Mouse (Mus musculus) forebrain, embryonic 10.5 days (tissue): ENCODE results near the gene Herpud1. TPM values are rescaled to one million over a fixed set of nuclear protein-coding genes. Genes with fewer than 3 reads are reported as not detected.

Experiments
- DNase-seq: peaks from one replicate; pipeline ENCODE4 v3.0.0-alpha.2; 2017; ENCODE audit warnings: low spot score; ENCODE audit errors: extremely low spot score
- H3K27ac ChIP-seq: fragments of 300-500 bp; sonication (generic); 2 replicates; pipeline ENCODE4 v1.5.1; 2016; ENCODE audit warnings: mild to moderate bottlenecking
- H3K27me3 ChIP-seq: fragments of 300-500 bp; sonication (generic); 2 replicates; pipeline ENCODE4 v1.6.1; 2016; ENCODE audit warnings: mild to moderate bottlenecking; ENCODE audit not compliant: poor library complexity, severe bottlenecking
- H3K36me3 ChIP-seq: fragments of 300-500 bp; sonication (generic); replicated peaks from 2 replicates; pipeline ENCODE4 v1.6.1; 2016; ENCODE audit warnings: mild to moderate bottlenecking, moderate library complexity
- H3K4me1 ChIP-seq: fragments of 300-500 bp; sonication (generic); 2 replicates; pipeline ENCODE4 v1.6.1; 2016
- H3K4me3 ChIP-seq: fragments of 300-500 bp; sonication (generic); 2 replicates; pipeline ENCODE4 v1.5.1; 2016; ENCODE audit warnings: mild to moderate bottlenecking, moderate library complexity
- H3K9me3 ChIP-seq: fragments of 300-500 bp; sonication (generic); 2 replicates; pipeline ENCODE4 v1.6.1; 2016; ENCODE audit warnings: mild to moderate bottlenecking, moderate library complexity
- WGBS: fragments of 180-500 bp; shearing (Covaris S2); methylation state at CpG from one replicate; pipeline ENCODE4 v1.1.7; 2016; 5-methylcytosine and 5-hydroxymethylcytosine counted together
- polyA plus RNA-seq: library from polyadenylated mRNA; unstranded; fragments of >200 nt; fragmentation: Nextera tagmentation; extraction: Ambion mirVana; gene quantifications from 2 replicates; pipeline ENCODE4 v1.2.1, GENCODE M21; 2016

The Herpud1 gene
- polyA plus RNA-seq, 1 experiment from 2014 or later = 44.9 TPM

DNA sequence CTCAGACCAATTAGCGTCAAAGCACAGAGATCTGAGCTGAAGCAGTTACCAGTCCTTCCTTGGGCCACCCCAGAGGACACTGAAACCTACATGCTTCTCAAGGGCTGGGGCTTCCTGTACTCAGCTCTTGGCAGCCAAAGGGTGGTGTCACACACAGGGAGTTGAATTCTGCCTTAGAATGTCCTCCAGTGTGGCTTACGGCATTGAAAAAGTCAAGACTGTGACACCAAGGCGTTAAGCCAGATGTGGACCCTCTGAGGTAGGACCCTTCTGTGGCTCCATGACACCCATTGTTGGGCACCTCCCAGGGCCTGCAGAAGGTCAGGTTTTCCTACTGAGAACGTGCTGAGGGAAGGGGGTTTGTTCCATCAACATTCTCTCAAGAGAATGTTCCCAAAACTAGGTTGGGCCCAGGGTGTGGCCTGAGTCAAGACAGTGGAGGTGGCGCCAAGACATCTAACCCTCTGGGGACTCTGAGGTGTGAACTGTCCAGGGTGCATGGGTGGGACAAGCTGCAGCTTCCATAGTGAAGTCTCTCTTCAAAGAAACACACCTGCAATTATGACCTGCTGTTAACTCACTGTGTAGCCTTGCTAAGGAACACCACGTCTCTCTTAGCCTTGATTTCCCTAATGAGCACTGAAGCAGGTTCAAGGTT is 24.3 kb upstream of the Herpud1 start:
- Histone ChIP-seq H3K27me3 (no peaks in the 10 kb centered on the region), H3K36me3 (no peaks in the 10 kb centered on the region), H3K4me1 (0 out of 2 replicates have a peak, but pooled peaks cover 3% of the 10 kb centered on the region), H3K4me3 (no peak overlapping the region), H3K9me3 (no peaks in the 10 kb centered on the region), H3K27ac (no peak overlapping the region)
- 91% methylated on average over 6 of the region's 6 CpGs for WGBS
- DNase-seq = no peak

DNA sequence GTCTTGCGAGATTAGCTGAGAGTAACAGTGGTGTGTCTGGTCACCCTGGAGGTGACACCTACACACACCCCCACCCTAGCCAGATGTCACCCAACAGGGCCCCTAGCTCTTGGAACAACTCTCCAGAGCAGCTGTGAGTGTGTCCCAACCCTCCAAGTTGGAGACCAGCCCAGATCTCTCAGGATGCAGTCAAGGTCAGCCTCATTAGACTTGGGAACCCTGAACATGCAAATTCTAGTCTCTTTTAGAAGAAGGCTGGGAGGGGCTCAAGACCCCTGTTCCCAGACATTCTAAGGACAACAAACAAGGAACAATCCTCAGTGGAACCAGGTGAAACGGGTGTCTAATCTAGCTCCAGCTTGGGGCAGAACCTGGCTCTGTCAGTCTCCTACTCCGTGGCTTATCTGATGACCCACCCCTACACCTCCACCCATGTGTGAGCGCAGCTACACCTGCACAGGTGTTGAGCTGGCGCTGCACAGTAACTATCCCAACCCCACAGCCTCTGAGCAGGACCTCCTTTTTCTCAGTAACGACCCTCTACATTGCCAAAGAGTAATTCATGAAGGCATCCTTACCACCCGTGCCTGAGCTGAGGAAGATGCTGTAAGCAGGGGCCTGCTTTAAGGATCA is 23.5 kb upstream of the Herpud1 start:
- Histone ChIP-seq H3K27ac (no peak overlapping the region), H3K4me3 (no peak overlapping the region), H3K9me3 (no peaks in the 10 kb centered on the region), H3K36me3 (no peaks in the 10 kb centered on the region), H3K27me3 (no peaks in the 10 kb centered on the region), H3K4me1 (0 out of 2 replicates have a peak, but pooled peaks cover 3% of the 10 kb centered on the region)
- no peak for DNase-seq
- 82% methylated on average over 7 of the region's 7 CpGs for WGBS

DNA sequence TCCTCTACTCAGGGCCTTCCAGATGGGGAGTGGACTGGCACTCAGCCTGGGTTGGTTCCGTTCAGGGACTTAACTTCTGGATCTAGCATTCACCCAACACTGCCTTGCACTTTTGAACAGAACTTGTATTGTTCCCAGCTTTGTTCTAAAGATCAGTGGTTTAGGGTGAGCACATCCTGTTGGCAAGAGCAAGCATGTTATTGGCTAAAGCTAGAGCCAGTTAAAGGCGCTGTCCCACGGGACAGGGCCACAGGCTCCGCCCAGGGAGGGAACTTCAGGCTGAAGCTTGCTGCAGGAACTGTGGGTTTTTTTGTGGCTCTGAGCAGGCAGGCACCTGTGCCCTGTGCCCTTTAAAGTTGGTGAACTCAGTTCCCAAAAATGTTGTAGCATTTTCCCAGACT is 22.9 kb upstream of the Herpud1 start:
- no peaks in the 10 kb centered on the region for H3K9me3 ChIP-seq
- no peak overlapping the region for H3K27ac ChIP-seq
- no peaks in the 10 kb centered on the region for H3K36me3 ChIP-seq
- WGBS = 46% methylated on average over 4 of the region's 4 CpGs
- no peak overlapping the region for H3K4me3 ChIP-seq
- no peaks in the 10 kb centered on the region for H3K27me3 ChIP-seq
- no peak for DNase-seq
- 0 out of 2 replicates have a peak, but pooled peaks cover 3% of the 10 kb centered on the region for H3K4me1 ChIP-seq

DNA sequence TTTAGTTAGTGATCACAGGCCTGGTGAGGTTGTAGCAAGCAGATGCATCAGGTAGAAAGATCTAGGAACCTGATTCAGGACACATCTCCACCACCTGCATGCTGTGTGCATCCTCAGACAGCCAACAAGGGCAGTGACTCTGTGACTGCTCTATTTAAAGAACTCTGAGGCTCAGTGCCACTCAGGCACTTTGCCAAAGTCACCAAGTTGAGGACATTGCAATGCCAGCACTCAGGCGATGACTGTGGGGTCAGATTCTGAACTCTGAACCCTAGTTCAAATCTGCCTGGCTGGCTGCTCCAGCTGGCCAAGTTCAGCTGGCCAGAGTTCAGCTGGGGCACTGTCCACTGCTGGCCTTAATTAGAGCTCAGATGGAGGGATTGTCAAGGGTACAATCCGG is 22.3 kb upstream of the Herpud1 start:
- Histone ChIP-seq H3K36me3 (no peaks in the 10 kb centered on the region), H3K27ac (no peak overlapping the region), H3K27me3 (no peaks in the 10 kb centered on the region), H3K9me3 (no peaks in the 10 kb centered on the region), H3K4me1 (0 out of 2 replicates have a peak, but pooled peaks cover 3% of the 10 kb centered on the region), H3K4me3 (no peak overlapping the region)
- 80% methylated on average over 2 of the region's 2 CpGs for WGBS
- no peak for DNase-seq

DNA sequence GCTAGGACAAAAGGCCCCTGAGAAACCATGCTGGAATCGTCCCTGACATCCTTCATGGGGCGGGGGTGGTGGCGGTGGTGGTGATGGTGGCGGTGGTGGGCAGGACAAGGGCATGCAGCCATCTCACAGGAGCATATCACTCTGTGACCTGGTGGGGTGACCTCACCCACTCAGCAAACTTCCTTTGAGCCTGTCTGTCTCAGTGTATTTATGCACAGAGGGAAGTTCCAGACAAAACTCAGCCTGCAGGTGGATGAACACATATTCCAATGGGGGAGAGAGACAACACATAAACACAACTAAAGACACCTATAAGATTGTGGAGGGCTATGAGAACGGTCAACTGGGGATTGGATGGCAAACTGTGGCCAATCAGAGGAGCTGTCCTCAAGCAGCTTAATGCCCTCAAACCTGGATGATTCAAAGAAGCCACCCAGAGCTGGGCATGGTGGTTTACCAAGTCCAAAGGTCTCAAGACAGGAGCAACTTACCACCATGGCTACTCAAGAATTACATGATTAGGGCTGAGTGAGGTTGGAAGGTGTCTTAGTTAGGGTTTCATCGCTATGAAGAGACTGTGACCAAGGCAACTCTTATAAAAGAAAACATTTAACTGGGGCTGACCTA is 21.4 kb upstream of the Herpud1 start:
- H3K9me3 ChIP-seq = no peaks in the 10 kb centered on the region
- WGBS = 88% methylated on average over 6 of the region's 6 CpGs
- no peak overlapping the region for H3K4me3 ChIP-seq
- H3K36me3 ChIP-seq = no peaks in the 10 kb centered on the region
- H3K4me1 ChIP-seq = 0 out of 2 replicates have a peak, but pooled peaks cover 3% of the 10 kb centered on the region
- no peak overlapping the region for H3K27ac ChIP-seq
- DNase-seq = no peak
- H3K27me3 ChIP-seq = no peaks in the 10 kb centered on the region

DNA sequence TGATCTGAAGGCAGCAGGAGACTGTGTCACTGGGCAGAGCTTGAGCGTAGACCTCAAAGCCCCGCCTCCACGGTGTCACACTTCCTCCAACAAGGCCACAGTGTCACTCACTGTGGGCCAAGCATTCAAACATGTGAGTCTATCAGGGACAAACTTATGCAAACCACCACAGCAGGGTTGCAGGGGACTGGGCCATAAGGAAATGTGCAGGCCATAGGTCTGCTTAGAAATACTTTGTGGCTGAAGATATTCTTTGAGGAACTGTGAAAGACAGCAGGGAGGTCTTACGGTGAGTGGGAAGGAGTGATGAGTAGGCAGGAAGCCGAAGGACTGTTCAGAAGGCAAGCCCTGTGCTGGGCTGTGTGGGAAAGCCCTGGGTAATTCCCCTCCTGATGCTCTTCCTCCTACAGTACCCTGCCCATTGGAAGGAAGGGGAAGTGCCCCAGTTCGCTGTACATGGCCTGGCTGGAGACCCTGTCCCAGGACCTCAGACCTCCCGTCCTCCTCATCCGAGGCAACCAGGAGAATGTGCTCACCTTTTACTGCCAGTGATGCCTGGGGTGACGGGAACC is 20.7 kb upstream of the Herpud1 start:
- 83% methylated on average over 9 of the region's 9 CpGs for WGBS
- H3K9me3 ChIP-seq = no peaks in the 10 kb centered on the region
- H3K36me3 ChIP-seq = no peaks in the 10 kb centered on the region
- H3K4me3 ChIP-seq = no peak overlapping the region
- H3K27ac ChIP-seq = no peak overlapping the region
- no peak for DNase-seq
- 0 out of 2 replicates have a peak, but pooled peaks cover 3% of the 10 kb centered on the region for H3K4me1 ChIP-seq
- no peaks in the 10 kb centered on the region for H3K27me3 ChIP-seq

DNA sequence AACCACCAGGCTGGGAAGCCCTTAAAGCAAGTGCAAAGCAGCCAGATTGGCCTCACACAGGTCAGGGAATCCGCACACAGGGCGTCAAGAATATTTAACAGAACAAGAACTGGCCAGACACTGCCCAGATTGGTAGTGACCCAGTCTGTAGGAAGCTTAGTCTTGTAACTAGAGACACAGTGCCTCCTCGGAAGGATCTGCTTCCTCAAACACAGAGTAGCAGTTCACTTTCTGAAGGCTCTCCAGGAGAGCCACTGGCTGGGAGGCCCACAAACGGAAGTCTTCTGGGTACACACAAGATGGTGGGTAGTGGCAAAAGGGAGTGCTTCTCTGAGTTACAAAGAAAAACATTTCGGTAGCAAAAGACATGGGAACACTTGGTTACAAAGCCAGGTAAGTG is 15.4 kb upstream of the Herpud1 start:
- DNase-seq = no peak
- 82% methylated on average over 5 of the region's 5 CpGs for WGBS

DNA sequence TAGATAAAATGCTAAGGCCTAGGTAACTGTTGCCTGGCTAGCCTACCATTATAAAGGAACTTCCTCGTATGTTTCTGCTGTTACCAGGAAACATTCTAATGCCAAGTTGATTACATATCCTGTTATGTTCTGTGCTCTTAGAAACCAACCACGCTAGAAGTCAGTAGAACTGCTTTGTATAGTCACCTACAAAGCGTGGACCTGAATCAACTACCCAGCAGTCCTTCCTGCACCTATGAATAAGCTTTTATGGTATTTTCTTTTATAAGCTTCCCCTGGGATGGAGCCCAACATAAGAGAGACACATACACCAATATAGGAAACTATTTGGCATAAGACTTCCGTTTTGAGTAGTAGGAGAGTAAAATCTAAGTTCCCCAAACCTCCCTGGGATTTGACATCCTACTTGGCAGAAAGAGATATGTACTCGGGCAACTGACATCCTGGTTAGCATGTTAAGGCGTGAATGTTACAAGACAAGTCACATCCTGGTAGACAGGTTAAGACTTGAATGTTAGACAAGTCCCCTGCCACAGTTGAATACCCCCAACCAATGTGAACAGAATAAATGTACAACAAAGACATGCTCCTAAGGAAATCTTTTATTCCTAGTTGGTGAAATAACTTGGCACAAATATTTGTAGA is 13.2 kb upstream of the Herpud1 start:
- Histone ChIP-seq H3K9me3 (no peaks in the 10 kb centered on the region), H3K27ac (no peak overlapping the region), H3K4me1 (no peaks in the 10 kb centered on the region), H3K27me3 (no peaks in the 10 kb centered on the region), H3K4me3 (no peak overlapping the region), H3K36me3 (no peaks in the 10 kb centered on the region)
- 88% methylated on average over 6 of the region's 6 CpGs for WGBS
- no peak for DNase-seq

More for the DNA sequence above, 15.4 kb upstream of the Herpud1 start:
- no peak overlapping the region for H3K4me3 ChIP-seq
- H3K4me1 ChIP-seq = no peaks in the 10 kb centered on the region
- H3K27me3 ChIP-seq = no peaks in the 10 kb centered on the region
- H3K9me3 ChIP-seq = no peaks in the 10 kb centered on the region
- no peaks in the 10 kb centered on the region for H3K36me3 ChIP-seq
- no peak overlapping the region for H3K27ac ChIP-seq

DNA sequence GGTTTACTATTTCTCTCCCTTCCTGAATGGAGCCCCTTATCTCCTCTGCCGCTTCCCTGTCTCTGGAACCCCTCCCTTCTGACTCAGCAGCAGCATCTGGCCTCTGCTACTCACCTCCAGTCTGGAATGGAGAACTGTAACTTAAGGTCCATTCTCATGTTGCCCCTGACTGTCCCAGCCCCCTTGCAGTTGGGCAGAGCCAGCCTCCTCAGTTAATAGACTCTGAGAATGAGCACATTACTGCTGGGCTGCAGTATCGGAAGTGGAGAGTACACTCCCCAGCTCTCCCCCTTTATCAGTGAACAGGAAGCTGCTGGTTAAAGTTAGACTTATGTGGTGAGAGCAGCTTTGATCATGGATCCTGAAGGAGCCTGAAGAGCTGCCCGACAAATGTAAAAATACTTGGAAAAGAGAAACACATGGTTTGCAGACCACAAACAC is 10.7 kb upstream of the Herpud1 start:
- Histone ChIP-seq H3K9me3 (no peaks in the 10 kb centered on the region), H3K27ac (no peak overlapping the region), H3K27me3 (no peaks in the 10 kb centered on the region), H3K4me1 (no peaks in the 10 kb centered on the region), H3K4me3 (no peak overlapping the region), H3K36me3 (no peaks in the 10 kb centered on the region)
- DNase-seq = no peak
- WGBS = 79% methylated on average over 3 of the region's 3 CpGs

DNA sequence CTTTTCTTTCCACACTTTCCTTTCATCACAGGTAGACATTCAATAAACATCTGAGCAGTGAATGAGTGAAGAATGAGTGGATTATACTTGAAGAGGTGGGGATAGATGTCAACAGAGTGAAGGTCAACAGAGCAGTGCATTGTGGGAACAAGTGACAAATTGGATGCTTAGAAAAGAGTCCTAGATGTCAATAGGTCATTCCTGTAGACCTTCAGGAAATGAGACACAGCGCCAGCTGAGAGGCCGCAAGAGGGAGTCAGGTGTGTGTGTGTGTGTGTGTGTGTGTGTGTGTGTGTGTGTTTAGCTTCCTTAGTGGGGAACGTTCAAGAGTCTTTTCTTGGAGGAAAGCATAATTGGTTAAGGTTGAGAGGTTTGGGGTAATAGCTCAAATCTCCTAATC is 10.1 kb upstream of the Herpud1 start:
- no peaks in the 10 kb centered on the region for H3K36me3 ChIP-seq
- DNase-seq = no peak
- no peaks in the 10 kb centered on the region for H3K27me3 ChIP-seq
- no peaks in the 10 kb centered on the region for H3K4me1 ChIP-seq
- no peaks in the 10 kb centered on the region for H3K9me3 ChIP-seq
- no peak overlapping the region for H3K4me3 ChIP-seq
- H3K27ac ChIP-seq = no peak overlapping the region
- WGBS = 82% methylated on average over 3 of the region's 3 CpGs

DNA sequence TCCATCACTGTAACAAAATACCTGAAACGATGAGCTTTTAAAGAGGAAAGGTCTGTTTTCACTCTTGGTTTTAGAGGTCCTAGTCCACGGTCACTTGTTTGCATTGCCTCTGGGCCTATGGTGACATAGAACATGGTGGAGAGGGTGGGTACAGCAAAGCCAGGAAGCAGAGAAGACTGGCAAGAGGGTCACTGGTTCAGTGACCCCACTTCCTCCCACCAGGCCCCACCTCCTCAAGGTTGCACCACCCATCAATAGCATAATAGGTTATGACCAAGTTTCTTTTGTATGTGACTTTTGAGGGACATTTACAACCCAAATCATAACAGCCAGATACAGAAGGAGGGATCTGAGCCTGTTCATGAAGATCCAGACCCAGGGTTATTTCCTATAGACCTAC is 9.7 kb upstream of the Herpud1 start:
- Histone ChIP-seq H3K36me3 (no peaks in the 10 kb centered on the region), H3K4me3 (no peak overlapping the region), H3K9me3 (no peaks in the 10 kb centered on the region), H3K27ac (no peak overlapping the region), H3K4me1 (no peaks in the 10 kb centered on the region), H3K27me3 (no peaks in the 10 kb centered on the region)
- WGBS = 94% methylated on average over 2 of the region's 2 CpGs
- DNase-seq = no peak

DNA sequence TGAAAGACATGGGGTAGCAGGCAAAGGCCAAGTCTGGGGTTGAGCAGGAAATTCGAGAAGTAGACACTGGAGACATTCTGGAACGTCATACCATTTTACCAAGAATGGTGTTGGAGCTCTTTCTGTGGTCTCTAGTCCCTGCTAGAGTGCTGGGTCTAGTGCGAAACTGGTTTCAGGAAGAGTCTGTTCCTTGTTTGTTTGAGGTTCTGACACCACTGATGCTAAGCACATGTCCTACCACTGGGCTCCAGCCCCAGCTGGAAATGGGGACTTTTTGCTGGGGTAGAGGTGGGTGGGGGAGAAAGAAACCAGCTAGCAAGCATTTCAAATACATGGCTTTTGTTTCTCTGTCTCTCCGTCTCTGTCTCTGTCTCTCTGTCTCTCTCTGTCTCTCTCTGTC is 9.2 kb upstream of the Herpud1 start:
- no peak overlapping the region for H3K27ac ChIP-seq
- H3K4me1 ChIP-seq = no peaks in the 10 kb centered on the region
- H3K4me3 ChIP-seq = no peak overlapping the region
- DNase-seq = no peak
- no peaks in the 10 kb centered on the region for H3K27me3 ChIP-seq
- WGBS = 83% methylated on average over 4 of the region's 4 CpGs
- no peaks in the 10 kb centered on the region for H3K9me3 ChIP-seq
- H3K36me3 ChIP-seq = no peaks in the 10 kb centered on the region
